Mouse (Mus musculus): ENCODE results near the gene Stard10.

Gene Stard10

GRCm38 (mm10) chr7:101302691-101303090 is 14.2 kb upstream of the Stard10 start:
- DNase-seq (ENCODE audit: low read depth, low spot score), result no peak

DNA sequence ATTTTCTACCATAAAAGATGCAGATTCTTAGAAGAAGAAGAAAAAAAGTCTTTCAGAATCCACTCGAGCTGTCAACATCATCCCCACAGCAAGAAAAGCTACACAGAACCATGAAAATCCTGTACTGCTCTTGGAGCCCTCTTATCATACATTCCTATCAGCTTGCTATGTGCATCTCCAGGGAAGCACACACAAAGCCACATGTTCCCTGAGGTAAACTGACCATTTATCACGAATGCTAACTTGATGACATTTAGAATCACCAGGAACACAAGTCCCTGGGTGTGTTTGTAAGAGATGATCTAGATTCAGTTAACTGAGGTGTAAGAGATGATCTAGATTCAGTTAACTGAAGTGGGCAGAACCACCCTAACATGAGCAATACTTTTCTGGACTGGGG is 10.0 kb upstream of the Stard10 start:
- no peak for DNase-seq (ENCODE audit: low read depth, low spot score)

DNA sequence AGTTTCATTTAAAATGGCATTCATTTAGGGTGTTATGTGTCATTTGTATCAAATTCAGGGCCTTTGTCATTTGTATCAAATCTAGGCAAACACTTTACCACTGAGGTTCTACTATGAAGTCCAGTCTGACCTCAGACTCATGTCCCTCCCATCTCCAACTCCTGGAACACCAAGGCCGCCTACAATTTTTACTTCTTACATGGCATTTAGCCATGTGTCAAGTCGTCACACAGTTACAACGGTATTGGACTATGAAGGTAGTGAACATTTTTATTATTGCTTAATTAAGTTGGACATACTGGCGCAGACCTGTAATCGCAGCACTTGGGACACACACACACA is 6.9 kb upstream of the Stard10 start:
- DNase-seq (ENCODE audit: low read depth, low spot score), result no peak

DNA sequence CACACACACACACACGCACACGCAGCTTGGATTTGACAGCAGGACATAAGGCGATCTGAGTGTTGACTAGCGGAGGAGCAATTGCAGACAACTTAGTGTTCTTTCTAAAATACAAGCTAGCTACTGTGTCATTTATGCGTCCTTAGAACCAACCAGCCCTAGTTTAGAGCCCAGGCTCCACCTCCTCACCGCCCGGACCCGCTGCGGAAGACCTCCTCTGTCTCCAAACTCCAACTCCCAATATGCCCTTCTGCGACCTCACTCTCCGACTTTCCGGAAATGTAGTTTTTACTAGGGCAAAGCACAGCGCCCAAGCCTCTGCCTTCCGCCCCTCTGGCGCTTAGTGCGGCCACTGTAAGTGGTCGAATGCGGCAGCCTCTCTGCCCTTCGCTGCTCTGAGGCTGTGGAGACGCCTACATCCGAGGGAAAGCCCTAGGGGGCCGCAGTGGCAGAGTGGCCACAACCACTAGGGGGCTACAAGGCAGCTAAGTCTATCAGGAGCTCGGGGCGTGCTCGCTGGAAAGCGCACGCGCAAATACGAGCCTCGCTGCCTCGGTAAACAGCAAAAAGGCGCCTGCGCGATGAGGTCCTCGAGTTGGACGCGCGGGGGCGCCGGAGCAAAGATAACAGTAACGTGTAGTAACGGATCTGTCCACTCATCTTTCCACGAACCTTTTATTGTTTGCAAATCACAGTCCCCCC is 6.4 kb upstream of the Stard10 start:
- DNase-seq (ENCODE audit: low read depth, low spot score), result peak; percentile 98

DNA sequence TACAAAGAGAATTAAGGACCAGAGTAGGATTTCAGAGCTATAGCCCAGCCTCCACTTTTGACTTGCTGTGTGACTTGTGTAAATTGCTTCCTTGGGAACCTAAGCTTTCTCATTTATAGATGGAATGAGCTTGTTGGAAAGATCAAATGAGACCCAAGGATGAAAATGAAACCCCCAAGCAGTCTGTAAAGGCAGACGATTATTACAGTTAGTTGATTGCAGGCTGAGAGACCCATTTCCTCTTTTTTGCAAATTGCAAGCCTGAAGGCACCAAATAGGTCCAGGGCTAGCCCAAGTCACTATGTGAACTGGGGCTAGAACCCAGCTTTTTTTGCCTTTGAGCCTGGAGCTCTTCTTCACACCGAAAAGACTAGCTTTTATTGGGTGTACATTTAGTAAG is 5.8 kb upstream of the Stard10 start:
- no peak for DNase-seq (ENCODE audit: low read depth, low spot score)

DNA sequence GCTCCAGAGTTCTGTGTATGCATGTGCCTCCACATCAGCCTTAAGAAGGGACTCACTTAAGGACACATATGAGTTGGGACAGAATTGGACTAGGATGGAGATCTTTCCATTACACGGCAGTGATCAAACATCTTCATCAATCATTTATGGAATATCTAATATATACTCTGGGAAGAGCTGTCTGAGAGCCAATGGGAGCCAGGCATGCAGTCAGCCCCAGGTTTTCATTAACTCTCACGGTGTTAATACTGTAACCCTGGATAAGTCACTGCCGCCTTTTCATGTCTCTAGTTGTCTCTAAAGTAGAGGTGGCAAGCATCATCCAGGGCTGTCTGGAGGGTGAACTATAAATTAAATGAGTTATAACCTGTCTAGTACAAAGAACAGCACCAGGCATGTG is 3.9 kb upstream of the Stard10 start:
- no peak for DNase-seq (ENCODE audit: low read depth, low spot score)

DNA sequence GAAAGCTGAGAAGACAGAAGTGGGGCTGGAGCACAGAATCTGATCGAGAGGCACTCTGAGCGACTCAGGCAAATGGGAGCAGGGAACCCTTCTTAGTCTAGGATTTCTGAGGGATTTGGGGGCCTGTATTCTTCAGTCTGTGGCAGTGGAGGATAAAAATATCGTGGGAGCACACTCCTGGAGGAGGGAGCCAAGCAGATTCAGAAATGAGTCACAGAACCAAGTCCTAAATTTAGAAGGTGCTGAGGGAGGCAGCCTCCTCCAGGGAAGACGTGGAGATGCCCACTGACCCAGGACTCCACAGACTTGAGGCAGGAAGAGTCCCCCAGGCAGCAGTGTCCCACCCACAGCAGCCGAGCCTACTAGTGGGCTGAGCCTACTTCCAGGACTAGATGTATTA is 2.5 kb upstream of the Stard10 start:
- no peak for DNase-seq (ENCODE audit: low read depth, low spot score)

- DNase-seq (ENCODE audit: low read depth, low spot score), result no peak
Measured at GRCm38 (mm10) chr7:101315699-101316098, 1.2 kb upstream of the Stard10 start.

- DNase-seq (ENCODE audit: low read depth, low spot score), result no peak
Measured at GRCm38 (mm10) chr7:101316591-101317001, 290 bp upstream of the Stard10 start.

DNA sequence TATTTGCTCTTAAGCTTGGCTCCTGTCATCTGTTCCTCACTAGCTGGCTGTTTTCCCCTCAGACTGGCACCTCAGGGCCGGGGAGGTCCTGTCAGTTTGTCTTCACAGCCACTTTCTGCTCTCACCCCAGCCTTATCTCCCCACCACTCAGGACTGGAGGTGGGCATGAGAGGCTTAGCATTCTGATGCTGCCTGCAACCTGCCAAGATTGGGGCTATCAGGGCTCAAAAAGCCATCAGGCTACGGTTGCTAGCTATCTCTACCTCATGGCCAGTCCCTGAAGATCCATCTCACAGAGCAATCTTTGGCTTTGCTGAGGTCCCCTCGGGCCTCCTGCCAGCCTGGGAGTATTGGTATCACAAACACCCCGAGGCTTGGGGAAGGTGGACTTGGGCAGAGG is 2.0 kb downstream of the Stard10 start:
- DNase-seq (ENCODE audit: low read depth, low spot score), result no peak

- no peak for DNase-seq (ENCODE audit: low read depth, low spot score)
Measured at GRCm38 (mm10) chr7:101319796-101320195, 2.9 kb downstream of the Stard10 start.

- no peak for DNase-seq (ENCODE audit: low read depth, low spot score)
Measured at GRCm38 (mm10) chr7:101320399-101321217, 3.7 kb downstream of the Stard10 start.

DNA sequence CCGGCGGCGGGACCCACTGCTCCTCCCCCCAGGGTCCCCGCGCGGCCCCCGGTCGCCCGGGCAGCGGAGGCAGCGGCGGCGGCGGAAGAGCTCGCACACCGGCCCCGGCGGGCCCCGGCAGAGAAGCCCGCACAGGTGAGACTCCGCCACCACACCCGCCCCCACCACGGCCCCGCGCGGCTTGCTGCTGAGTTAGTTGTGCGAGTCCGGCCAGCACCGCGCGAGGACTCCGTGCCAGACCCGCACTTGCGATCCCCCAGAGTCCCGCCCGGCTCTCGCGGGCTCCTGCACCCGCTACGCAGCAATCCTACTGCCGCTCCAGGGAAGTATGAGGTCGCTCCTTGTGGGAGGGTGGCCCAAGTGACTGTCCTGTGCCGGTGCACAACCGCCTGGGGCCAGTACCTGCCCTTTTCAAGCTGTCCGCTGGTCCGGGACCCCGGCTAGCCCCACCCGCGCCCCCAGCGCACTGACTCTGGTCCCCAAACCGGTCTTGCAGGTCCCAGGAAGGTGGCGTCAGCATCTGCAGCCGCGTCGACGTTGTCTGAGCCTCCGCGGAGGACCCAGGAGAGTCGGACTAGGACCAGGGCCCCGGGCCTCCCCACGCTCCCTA is 4.4 kb downstream of the Stard10 start:
- no peak for DNase-seq (ENCODE audit: low read depth, low spot score)

DNA sequence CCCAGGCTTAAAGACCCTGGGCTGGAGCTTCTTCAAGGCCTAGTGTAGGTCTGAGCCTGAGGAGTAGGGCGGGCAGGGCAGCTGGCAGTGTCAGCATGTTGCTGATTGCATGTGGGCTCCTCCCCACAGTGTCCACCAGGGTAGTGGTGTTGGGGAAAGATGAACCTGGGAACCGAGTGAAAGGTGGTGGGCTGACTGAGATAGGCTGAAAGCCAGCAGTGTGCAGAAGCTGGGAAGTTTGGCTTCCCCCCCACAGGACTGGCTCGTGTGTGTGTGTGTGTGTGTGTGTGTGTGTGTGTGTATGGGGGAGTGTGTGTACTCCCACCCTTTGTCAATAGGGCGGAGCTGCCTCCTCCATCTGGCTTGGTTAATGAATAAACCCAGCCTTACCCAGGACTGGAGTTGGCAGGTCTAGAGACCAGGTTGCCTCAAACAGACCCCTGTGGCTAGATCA is 6.3 kb downstream of the Stard10 start:
- no peak for DNase-seq (ENCODE audit: low read depth, low spot score)

- DNase-seq (ENCODE audit: low read depth, low spot score), result no peak
Measured at GRCm38 (mm10) chr7:101324142-101324962, 7.5 kb downstream of the Stard10 start.

GRCm38 (mm10) chr7:101326006-101326405 is 9.1 kb downstream of the Stard10 start:
- no peak for DNase-seq (ENCODE audit: low read depth, low spot score)

DNA sequence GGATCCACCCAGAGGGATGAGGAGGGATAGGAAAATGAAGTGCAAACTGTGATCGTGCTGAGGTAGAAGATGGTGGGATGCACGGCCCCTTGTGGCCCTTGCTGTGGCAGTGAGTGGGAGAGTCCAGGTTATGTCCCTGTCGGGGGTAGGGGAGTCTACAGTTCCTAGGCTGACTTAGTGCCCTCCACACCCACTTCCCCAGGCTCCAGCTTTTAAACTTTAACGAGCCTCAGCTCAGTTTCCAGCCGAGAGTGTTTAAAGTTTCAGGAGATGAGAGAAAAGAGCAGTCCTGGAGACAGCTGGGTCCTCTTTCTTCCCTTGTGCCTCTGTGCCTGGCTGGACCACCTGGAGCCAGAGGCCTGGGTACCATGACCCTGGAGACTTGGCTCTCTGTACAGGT is 10.4 kb downstream of the Stard10 start:
- no peak for DNase-seq (ENCODE audit: low read depth, low spot score)

- DNase-seq (ENCODE audit: low read depth, low spot score), result no peak
Measured at GRCm38 (mm10) chr7:101327786-101328185, 10.9 kb downstream of the Stard10 start.

DNA sequence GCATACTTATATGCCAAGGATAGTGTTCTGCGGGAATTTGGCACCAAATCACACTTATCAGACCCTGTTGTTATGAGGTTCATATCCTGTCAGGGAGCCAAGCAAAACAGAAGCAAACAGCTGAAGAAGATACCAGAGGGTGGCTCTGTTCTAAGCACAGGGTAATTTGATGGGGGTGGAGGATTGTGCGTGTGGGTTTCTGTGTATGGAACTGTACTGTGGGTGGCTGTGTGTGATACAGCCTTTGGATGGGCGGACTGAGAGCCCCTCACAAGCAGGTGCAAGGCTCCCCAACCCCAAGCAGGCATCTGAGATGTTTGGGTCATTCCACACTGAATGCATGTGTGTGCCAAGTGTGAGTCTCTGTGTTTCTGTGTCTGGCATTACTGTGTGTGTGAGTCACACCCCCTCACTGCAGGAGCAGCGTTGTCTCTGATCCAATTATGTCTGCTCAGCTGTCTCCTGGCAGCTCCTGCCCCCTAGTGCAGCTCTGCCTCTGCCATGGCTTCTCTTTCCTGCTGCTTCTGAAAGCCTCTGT is 11.8 kb downstream of the Stard10 start:
- no peak for DNase-seq (ENCODE audit: low read depth, low spot score)

- no peak for DNase-seq (ENCODE audit: low read depth, low spot score)
Measured at GRCm38 (mm10) chr7:101329606-101330005, 12.7 kb downstream of the Stard10 start.

GRCm38 (mm10) chr7:101330074-101330840 is 13.4 kb downstream of the Stard10 start:
- no peak for DNase-seq (ENCODE audit: low read depth, low spot score)
